Mouse (Mus musculus) thymus, adult 2 months (tissue): ENCODE measurements around the gene Olfr1418.

Experiments
- CTCF ChIP-seq: fragments of 200-500 bp; IDR thresholded peaks from 2 replicates; pipeline ENCODE4 v1.5.1; 2012; ENCODE audit warnings: mild to moderate bottlenecking, control low read depth, low read length, moderate library complexity, borderline replicate concordance; ENCODE audit not compliant: control insufficient read depth, poor library complexity, insufficient read depth; ENCODE audit errors: extremely low read depth
- POLR2A ChIP-seq: fragments of 200-500 bp; IDR thresholded peaks from 2 replicates; pipeline ENCODE4 v1.6.1; 2012; ENCODE audit warnings: mild to moderate bottlenecking, low read length, control low read depth, moderate library complexity; ENCODE audit not compliant: control insufficient read depth, poor library complexity, insufficient read depth; ENCODE audit errors: extremely low read depth

DNA sequence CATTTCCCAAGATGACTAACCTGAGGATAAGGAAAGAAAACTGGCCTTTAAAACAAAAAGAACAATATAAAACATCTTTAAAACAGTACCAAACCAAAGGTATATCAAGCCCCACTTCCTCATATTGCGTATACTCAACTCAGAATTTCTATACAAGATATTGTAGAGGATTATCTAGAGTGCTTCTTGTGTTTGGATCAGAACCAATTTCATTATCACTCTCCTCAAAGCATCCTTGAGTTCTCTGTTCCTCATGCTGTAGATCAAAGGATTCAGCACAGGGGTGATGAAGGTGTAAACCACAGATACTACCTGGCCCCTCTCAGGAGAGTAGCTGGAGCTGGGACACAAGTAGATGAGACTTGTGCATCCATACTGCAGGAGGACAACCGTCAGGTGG lies 6.0 kb downstream of the Olfr1418 start:
- TF ChIP-seq CTCF: no peak
- TF ChIP-seq POLR2A: no peak
